Mouse (Mus musculus) intestine, postnatal 0 days (tissue): ENCODE results near the gene Tk2. TPM values are rescaled to one million over a fixed set of nuclear protein-coding genes. Genes with fewer than 3 reads are reported as not detected.
A peak's percentile ranks its signal among the peaks of the same experiment; 100 is the strongest.
"Not testable (repeated sequence)": the region's sequence is repeated elsewhere in the genome, so short reads cannot be mapped to it uniquely, and the experiment has no call there.

ENCODE experiments used
- ATAC-seq: fragments of 200-750 bp; cut with Nextera tagmentation; 2 replicates; pipeline ENCODE4 v1.8.0; 2017; ENCODE audit warnings: mild to moderate bottlenecking, moderate TSS enrichment, moderate library complexity
- H3K27ac ChIP-seq: fragments of 300-500 bp; sonication (generic); 2 replicates; pipeline ENCODE4 v1.5.1; 2014; ENCODE audit warnings: mild to moderate bottlenecking, low read depth, low read length, moderate library complexity
- H3K27me3 ChIP-seq: fragments of 300-500 bp; sonication (generic); replicated peaks from 2 replicates; pipeline ENCODE4 v1.6.1; 2014; ENCODE audit warnings: low read length, mixed read lengths; ENCODE audit not compliant: control insufficient read depth, insufficient read depth
- H3K36me3 ChIP-seq: fragments of 300-500 bp; sonication (generic); 2 replicates; pipeline ENCODE4 v1.6.1; 2014; ENCODE audit warnings: mild to moderate bottlenecking, moderate library complexity; ENCODE audit not compliant: control insufficient read depth, insufficient read depth
- H3K4me1 ChIP-seq: fragments of 300-500 bp; sonication (generic); replicated peaks from 2 replicates; pipeline ENCODE4 v1.6.1; 2014; ENCODE audit warnings: antibody characterized with exemption, low read length, mixed read lengths; ENCODE audit not compliant: control insufficient read depth, insufficient read depth
- H3K4me2 ChIP-seq: fragments of 300-500 bp; sonication (generic); replicated peaks from 2 replicates; pipeline ENCODE4 v1.6.1; 2014; ENCODE audit warnings: low read depth, mild to moderate bottlenecking, moderate library complexity
- H3K4me3 ChIP-seq: fragments of 300-500 bp; sonication (generic); 2 replicates; pipeline ENCODE4 v1.5.1; 2014; ENCODE audit warnings: low read depth, low read length
- H3K9ac ChIP-seq: fragments of 300-500 bp; sonication (generic); 2 replicates; pipeline ENCODE4 v1.6.1; 2014; ENCODE audit warnings: mild to moderate bottlenecking, low read depth, low read length
- H3K9me3 ChIP-seq: fragments of 300-500 bp; sonication (generic); 2 replicates; pipeline ENCODE4 v1.6.1; 2016; ENCODE audit warnings: mixed run types; ENCODE audit not compliant: control insufficient read depth
- CTCF ChIP-seq: sonication (generic); IDR thresholded peaks from 2 replicates; pipeline ENCODE4 v1.5.1; 2016; ENCODE audit warnings: low read depth, mild to moderate bottlenecking, control low read depth, antibody characterized with exemption, moderate library complexity
- WGBS: fragments of 180-500 bp; shearing (Covaris S2); extraction: QIAGEN DNeasy Blood & Tissue Kit; methylation state at CpG from one replicate; pipeline ENCODE4 v1.1.7; 2014; 5-methylcytosine and 5-hydroxymethylcytosine counted together
- polyA plus RNA-seq: library from polyadenylated mRNA; unstranded; fragments of >200 nt; fragmentation: Nextera tagmentation; extraction: Ambion mirVana; gene quantifications from 2 replicates; pipeline ENCODE4 v1.2.1, GENCODE M21; 2015

Tk2 gene
- 12.0 and 12.4 TPM in 2 replicates for polyA plus RNA-seq

DNA sequence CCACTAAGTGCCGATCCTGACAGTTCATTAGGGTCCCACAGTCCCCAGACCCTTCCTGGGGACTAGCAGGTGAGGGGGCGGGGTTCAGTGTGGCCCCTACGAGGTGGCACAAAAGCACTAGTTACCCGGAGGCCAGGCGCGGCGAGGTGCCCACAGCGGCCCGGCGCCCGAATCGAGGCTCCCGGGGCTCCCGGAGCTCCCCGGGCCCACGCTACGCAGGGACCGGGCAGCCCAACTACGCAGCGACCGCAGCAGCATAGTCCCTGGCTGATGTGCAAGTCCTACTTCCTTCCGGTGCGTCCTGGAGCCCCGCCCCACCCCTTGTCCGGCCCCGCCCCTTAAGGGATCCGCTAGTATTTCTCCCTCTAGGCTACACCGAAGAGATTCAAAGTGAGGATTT lies at the start of gene Tk2:
Gene Tk2 (minus strand): TSS at position 283 of the 400 bp plus-strand sequence.
- Histone ChIP-seq H3K27ac (peak within 1 kb of the TSS; percentile 37; the same call in 1 of the 2 replicates), H3K4me3 (peak within 1 kb of the TSS; percentile 91), H3K4me1 (peaks cover 15% of the 10 kb centered on the region; the same call in 1 of the 2 replicates), H3K36me3 (peaks cover 9% of the 10 kb centered on the region; the same call in 1 of the 2 replicates), H3K9me3 (no peaks in the 10 kb centered on the region), H3K27me3 (no peaks in the 10 kb centered on the region), H3K4me2 (peak within 1 kb of the TSS; percentile 94), H3K9ac (peak within 1 kb of the TSS; percentile 70)
- TF ChIP-seq CTCF: no peak
- WGBS: under 1% methylated on average over 28 of the region's 28 CpGs
- peak; percentile 84 for ATAC-seq

DNA sequence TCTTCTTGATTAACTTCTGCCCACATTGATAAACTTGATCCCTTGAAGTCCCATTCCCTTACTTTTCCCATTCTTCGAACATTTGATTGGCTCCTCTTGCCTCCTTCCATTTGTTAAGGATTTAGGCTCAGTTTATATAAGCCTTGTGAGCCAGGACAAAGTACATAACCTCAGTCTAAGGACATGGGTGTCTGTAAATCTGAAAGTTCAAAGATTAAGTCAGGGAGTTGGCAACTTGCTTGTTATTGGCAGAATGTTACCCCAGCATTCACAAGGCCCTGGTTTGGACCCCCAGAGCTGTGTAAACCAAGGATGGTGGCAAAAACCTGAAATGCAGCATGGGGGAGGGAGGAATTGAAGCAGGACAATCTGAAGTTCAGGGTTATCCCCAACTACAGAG lies 46.0 kb upstream of the Tk2 start:
- WGBS: 65% methylated on average over 1 of the region's 1 CpGs
- H3K4me3 ChIP-seq: no peak overlapping the region
- no peaks in the 10 kb centered on the region for H3K4me1 ChIP-seq
- no peak overlapping the region for H3K27ac ChIP-seq
- ATAC-seq: no peak
- H3K9me3 ChIP-seq: no peaks in the 10 kb centered on the region
- H3K9ac ChIP-seq: no peak overlapping the region
- no peak overlapping the region for H3K4me2 ChIP-seq
- no peaks in the 10 kb centered on the region for H3K36me3 ChIP-seq
- TF ChIP-seq CTCF: no peak
- no peaks in the 10 kb centered on the region for H3K27me3 ChIP-seq

DNA sequence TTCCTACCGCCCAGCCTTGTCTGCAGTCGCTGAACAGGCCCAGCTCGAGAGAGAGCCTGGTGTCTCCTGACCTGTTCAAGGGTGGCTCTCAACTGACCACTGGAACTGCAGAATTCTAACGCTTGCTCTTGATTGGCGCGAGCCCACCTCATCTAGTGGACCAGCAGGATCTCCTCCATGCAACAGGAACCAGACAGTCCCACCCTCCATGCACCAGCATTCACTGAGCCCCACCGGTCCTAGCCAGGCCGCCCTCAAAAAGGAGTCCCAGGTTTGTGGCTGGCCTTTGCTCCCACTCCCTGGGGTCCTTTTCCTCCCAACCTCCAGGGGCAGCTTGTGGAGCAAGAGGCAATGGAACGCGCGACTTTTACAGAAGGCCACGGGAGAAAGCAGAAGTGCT lies 44.7 kb upstream of the Tk2 start, which contains the start of gene Cmtm2a:
Gene Cmtm2a (minus strand): TSS at position 101 of the 400 bp plus-strand sequence.
- not testable (repeated sequence) for H3K4me2 ChIP-seq, H3K36me3 ChIP-seq, H3K4me3 ChIP-seq, H3K27me3 ChIP-seq, H3K27ac ChIP-seq, H3K9ac ChIP-seq, ATAC-seq, H3K4me1 ChIP-seq, H3K9me3 ChIP-seq
- 88% methylated on average over 12 of the region's 12 CpGs for whole genome bisulfite sequencing

DNA sequence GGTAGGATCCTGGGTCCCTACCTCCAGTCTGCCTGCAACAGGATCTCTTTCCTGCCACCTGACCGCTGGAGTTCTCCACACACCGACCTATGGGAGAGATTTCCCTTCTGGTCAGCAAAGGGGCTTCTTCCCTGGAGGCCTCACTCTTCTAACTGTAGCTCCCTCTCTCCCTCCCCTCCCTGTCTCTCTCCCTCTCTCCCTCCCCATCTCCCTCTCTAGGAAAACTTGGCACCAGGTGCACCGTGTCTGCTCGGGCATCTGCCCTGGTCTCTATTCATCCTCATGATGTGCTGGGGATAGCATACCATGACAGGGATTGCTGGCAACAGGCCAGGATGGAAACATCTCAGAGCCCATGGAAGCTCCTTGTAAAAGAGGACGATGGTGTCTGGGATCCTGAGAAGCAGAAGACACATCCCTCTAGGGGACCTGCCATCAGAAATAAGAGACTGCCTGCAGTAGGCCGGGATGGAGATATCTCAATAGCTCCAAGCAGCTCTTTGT lies 20.6 kb upstream of the Tk2 start:
- H3K27me3 ChIP-seq: no peaks in the 10 kb centered on the region
- H3K9me3 ChIP-seq: no peaks in the 10 kb centered on the region
- WGBS: 84% methylated on average over 6 of the region's 6 CpGs
- no peak for TF ChIP-seq CTCF
- H3K4me3 ChIP-seq: no peak overlapping the region
- no peaks in the 10 kb centered on the region for H3K36me3 ChIP-seq
- no peak overlapping the region for H3K27ac ChIP-seq
- H3K4me2 ChIP-seq: no peak overlapping the region
- no peaks in the 10 kb centered on the region for H3K4me1 ChIP-seq
- no peak for ATAC-seq
- no peak overlapping the region for H3K9ac ChIP-seq

DNA sequence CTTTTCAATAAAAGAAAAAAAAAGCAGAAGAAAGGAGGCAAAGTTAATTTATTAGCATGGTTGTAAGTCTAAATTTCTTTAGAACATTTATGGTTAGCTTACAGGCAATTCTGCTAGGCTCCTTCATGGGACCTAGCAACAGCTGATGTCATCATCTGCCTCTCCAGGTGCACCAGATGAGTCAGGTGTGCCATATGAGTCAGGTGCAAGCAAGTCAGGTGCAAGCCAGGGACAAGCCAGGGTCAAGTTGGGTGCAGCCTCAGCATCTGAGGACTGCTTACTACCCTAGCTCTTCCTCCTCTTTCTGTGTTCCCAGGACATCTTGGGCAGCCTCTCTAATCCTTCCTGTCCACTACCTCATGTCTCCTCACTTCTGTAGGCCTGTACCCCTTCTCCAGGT lies 20.0 kb upstream of the Tk2 start:
- H3K4me2 ChIP-seq: no peak overlapping the region
- ATAC-seq: peak; percentile 73; the same call in 1 of the 2 replicates
- no peak for TF ChIP-seq CTCF
- H3K4me3 ChIP-seq: no peak overlapping the region
- no peaks in the 10 kb centered on the region for H3K4me1 ChIP-seq
- no peaks in the 10 kb centered on the region for H3K36me3 ChIP-seq
- H3K9ac ChIP-seq: no peak overlapping the region
- H3K9me3 ChIP-seq: no peaks in the 10 kb centered on the region
- H3K27ac ChIP-seq: no peak overlapping the region
- H3K27me3 ChIP-seq: no peaks in the 10 kb centered on the region

DNA sequence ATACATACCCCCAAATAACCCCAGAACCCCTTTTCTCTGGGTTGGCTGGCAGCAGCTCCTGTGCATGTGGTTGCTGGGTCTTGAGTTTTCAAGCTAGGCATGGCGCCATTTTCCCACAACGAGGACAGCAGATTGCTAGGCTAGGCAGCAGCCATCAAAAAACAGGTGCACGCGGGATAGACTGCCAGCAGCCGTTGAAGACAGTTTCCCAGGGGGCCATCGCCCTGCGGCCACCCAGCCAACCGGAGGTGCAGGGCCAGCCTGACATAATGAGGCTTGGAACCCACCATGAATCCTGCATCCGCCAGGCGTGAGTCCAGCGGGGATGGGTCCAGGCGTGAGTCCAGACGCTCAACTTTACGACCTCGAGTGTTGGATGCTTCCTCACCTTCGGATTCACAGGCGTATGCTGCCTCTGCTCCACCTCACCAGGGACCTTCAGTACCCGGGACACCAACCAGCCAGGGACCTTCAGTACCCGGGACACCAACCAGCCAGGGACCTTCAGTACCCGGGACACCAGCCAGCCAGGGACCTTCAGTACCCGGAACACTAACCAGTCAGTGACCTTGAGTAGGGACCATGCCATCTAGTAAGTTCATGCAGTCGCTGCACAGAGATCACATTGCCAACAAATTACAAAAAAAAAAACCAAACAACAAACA lies 16.0 kb upstream of the Tk2 start:
- H3K36me3 ChIP-seq, H3K4me3 ChIP-seq, H3K4me1 ChIP-seq, H3K9me3 ChIP-seq, ATAC-seq, H3K9ac ChIP-seq, H3K27ac ChIP-seq, H3K4me2 ChIP-seq, H3K27me3 ChIP-seq: not testable (repeated sequence)
- 96% methylated on average over 21 of the region's 22 CpGs for WGBS

DNA sequence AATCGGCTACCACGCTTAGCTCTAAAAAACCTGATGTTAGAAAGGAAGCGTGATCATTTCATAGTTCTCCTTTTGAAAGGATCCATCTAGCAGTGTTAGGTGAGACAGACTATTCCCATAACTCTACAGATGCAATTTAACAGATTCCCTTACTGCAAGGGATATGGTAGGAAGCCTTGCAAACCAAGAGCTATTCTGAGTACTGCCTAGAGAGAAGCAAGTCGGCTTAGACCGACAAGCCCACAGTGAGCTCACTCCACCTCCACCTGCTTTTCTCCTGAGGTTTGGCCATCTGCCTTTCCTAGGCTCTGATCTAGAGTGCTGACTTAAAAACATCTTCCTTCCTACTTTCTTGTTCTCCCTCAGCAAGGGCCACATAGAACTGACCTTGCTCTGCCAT lies 13.4 kb upstream of the Tk2 start:
- not testable (repeated sequence) for H3K9ac ChIP-seq, H3K27me3 ChIP-seq, H3K4me3 ChIP-seq, H3K9me3 ChIP-seq, H3K36me3 ChIP-seq, H3K4me1 ChIP-seq, H3K27ac ChIP-seq, H3K4me2 ChIP-seq, ATAC-seq
- WGBS: 96% methylated on average over 5 of the region's 5 CpGs
